Mouse (Mus musculus): Measurements from ENCODE around the gene Rnase4. TPM values are rescaled to one million over a fixed set of nuclear protein-coding genes. Genes with fewer than 3 reads are reported as not detected.
A peak's percentile ranks its signal among the peaks of the same experiment; 100 is the strongest.

Gene Rnase4
- polyA plus RNA-seq, 2 experiments = 12.8 to 20.2 TPM

DNA sequence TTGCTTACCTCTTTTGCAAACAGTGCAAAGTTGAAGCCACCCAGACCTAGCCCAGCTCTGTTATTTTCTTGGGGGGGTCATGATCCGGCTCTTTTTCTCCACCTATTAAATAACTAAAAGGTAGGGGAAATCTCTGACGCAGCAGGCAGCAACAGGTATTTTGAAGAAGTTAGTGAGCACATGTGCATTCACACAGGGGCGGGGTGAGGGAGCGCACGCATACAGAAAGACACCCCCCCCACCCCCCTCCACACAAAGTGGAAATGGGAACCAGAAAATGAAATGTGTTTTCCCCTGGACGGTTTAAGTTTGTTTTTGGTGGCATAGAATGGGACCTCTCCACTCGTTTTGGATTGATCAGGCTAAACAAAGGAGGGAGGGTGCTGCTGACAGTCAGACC, 7.1 kb upstream of the Rnase4 start:
- H3K4me2 ChIP-seq (ENCODE audit: low read depth) = peak overlapping the region; percentile 72
- no peak overlapping the region for H3K9ac ChIP-seq (replicated peaks)
- H3K9me3 ChIP-seq (ENCODE audit: control insufficient read depth, low read length) = no peaks in the 10 kb centered on the region
- 8% methylated on average over 7 of the region's 7 CpGs for WGBS (ENCODE audit: insufficient replicate concordance)
- H3K36me3 ChIP-seq (replicated peaks; ENCODE audit: control insufficient read depth, insufficient read depth, low read depth) = no peaks in the 10 kb centered on the region
- H3K27me3 ChIP-seq (ENCODE audit: control insufficient read depth, insufficient read depth, low read length) = peaks cover 6% of the 10 kb centered on the region
- peaks cover 25 to 34% of the 10 kb centered on the region in 2 experiments for H3K4me1 ChIP-seq (replicated peaks; ENCODE audit: control insufficient read depth in 2 of 2, insufficient read depth in 2 of 2, low read length in 1 of 2)
- no peak overlapping the region for H3K27ac ChIP-seq
- ATAC-seq (ENCODE audit: insufficient read depth) (no peak), DNase-seq (ENCODE audit: low read depth in 3 of 3, low spot score in 3 of 3) (no peak)
- H3K4me3 ChIP-seq (ENCODE audit: insufficient read depth in 1 of 2, low read depth in 2 of 2, low read length in 2 of 2) = peak overlapping the region; percentile 54 to 82
- TF ChIP-seq CTCF (IDR thresholded peaks at IDR 0.05; ENCODE audit: low read depth) (no peak), EP300 (IDR thresholded peaks at IDR 0.05; ENCODE audit: low read depth) (no peak)

DNA sequence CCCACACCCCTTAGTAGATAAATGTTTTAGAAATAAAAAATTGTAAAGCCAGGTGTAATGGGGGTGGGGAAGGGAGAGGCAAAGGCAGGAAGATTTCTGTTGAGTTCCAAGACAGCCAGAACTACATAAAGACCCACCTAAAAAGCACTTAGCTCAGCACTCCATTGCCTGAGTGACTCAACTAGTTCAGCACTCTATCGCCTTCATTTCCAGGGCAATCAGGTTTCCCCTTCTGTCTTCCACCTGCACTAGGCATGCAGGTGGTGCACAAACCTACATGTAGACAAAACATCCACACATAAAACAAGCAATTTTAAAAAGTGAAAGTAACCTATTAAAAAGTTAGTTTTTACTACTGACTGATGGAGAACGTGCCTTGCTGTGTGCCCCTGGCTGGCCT, 5.8 kb upstream of the Rnase4 start:
- Histone ChIP-seq H3K27me3 (ENCODE audit: control insufficient read depth, insufficient read depth, low read length) (peaks cover 6% of the 10 kb centered on the region), H3K4me3 (ENCODE audit: insufficient read depth in 1 of 2, low read depth in 2 of 2, low read length in 2 of 2) (no peak overlapping the region), H3K9ac (replicated peaks) (peak overlapping the region; percentile 18; the same call in 1 of the 2 replicates), H3K4me2 (ENCODE audit: low read depth) (peak overlapping the region; percentile 72), H3K4me1 (replicated peaks; ENCODE audit: control insufficient read depth in 2 of 2, insufficient read depth in 2 of 2, low read length in 1 of 2) (peaks cover 25 to 34% of the 10 kb centered on the region in 2 experiments), H3K36me3 (replicated peaks; ENCODE audit: control insufficient read depth, insufficient read depth, low read depth) (no peaks in the 10 kb centered on the region), H3K9me3 (ENCODE audit: control insufficient read depth, low read length) (no peaks in the 10 kb centered on the region), H3K27ac (no peak overlapping the region)
- DNase-seq (ENCODE audit: low read depth in 3 of 3, low spot score in 3 of 3) (no peak), ATAC-seq (ENCODE audit: insufficient read depth) (no peak)
- TF ChIP-seq CTCF (IDR thresholded peaks at IDR 0.05; ENCODE audit: low read depth) = no peak
- TF ChIP-seq EP300 (IDR thresholded peaks at IDR 0.05; ENCODE audit: low read depth) = no peak
- 73% methylated on average over 2 of the region's 2 CpGs for WGBS (ENCODE audit: insufficient replicate concordance)

DNA sequence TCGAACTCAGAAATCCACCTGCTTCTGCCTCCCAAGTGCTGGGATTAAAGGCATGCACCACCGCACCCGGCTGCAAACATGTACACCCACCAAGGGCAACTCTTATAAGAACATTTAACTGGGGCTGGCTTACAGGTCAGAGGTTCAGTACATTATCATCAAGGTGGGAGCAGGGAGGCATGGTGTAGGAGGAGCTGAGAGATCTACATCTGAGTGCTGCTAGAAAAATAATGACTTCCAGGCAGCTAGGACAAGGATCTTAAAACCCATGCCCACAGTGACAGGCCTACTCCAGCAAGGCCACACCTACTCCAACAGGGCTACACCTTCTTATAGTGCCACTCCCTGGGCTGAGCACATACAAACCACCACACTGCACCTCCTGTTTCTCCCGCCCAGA, 5.0 kb upstream of the Rnase4 start:
- WGBS (ENCODE audit: insufficient replicate concordance) = 63% methylated on average over 4 of the region's 4 CpGs
- Histone ChIP-seq H3K4me1 (replicated peaks; ENCODE audit: control insufficient read depth in 2 of 2, insufficient read depth in 2 of 2, low read length in 1 of 2) (peaks cover 25 to 34% of the 10 kb centered on the region in 2 experiments), H3K9ac (replicated peaks) (no peak overlapping the region), H3K4me3 (ENCODE audit: insufficient read depth in 1 of 2, low read depth in 2 of 2, low read length in 2 of 2) (no peak overlapping the region), H3K36me3 (replicated peaks; ENCODE audit: control insufficient read depth, insufficient read depth, low read depth) (no peaks in the 10 kb centered on the region), H3K27ac (no peak overlapping the region), H3K9me3 (ENCODE audit: control insufficient read depth, low read length) (no peaks in the 10 kb centered on the region), H3K4me2 (ENCODE audit: low read depth) (no peak overlapping the region), H3K27me3 (ENCODE audit: control insufficient read depth, insufficient read depth, low read length) (peaks cover 6% of the 10 kb centered on the region)
- ATAC-seq (ENCODE audit: insufficient read depth) (no peak), DNase-seq (ENCODE audit: low read depth in 3 of 3, low spot score in 3 of 3) (no peak)
- no peak for TF ChIP-seq EP300 (IDR thresholded peaks at IDR 0.05; ENCODE audit: low read depth)
- TF ChIP-seq CTCF (IDR thresholded peaks at IDR 0.05; ENCODE audit: low read depth) = no peak

DNA sequence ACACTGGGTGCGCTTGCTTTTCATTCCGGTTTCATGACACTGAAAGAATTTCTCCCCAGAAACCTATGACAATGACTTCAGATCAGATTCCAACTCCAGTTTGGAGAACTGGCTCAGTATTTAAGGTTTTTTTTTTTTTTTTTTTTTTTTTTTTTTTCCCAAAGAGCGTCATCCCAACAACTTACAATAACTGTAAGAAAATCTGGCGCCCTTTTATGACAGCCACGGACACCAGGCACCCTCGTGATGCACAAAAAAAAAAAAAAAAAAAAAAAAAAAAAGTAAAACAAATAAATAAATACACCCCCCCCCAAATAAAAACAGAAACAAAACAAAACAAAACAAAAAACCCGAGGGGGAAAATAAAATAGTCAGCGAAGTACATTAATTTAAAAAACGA, 3.1 kb upstream of the Rnase4 start:
- Histone ChIP-seq H3K4me3 (ENCODE audit: insufficient read depth in 1 of 2, low read depth in 2 of 2, low read length in 2 of 2) (peak overlapping the region in 1 of 2 experiments; percentile 60; a peak in 3 of 4 replicates), H3K4me1 (replicated peaks; ENCODE audit: control insufficient read depth in 2 of 2, insufficient read depth in 2 of 2, low read length in 1 of 2) (peaks cover 32 to 43% of the 10 kb centered on the region in 2 experiments), H3K9ac (replicated peaks) (no peak overlapping the region), H3K9me3 (ENCODE audit: control insufficient read depth, low read length) (no peaks in the 10 kb centered on the region), H3K27ac (no peak overlapping the region), H3K36me3 (replicated peaks; ENCODE audit: control insufficient read depth, insufficient read depth, low read depth) (no peaks in the 10 kb centered on the region), H3K27me3 (ENCODE audit: control insufficient read depth, insufficient read depth, low read length) (peaks cover 6% of the 10 kb centered on the region), H3K4me2 (ENCODE audit: low read depth) (peak overlapping the region; percentile 96)
- ATAC-seq (ENCODE audit: insufficient read depth) (no peak), DNase-seq (ENCODE audit: low read depth in 3 of 3, low spot score in 3 of 3) (no peak)
- TF ChIP-seq CTCF (IDR thresholded peaks at IDR 0.05; ENCODE audit: low read depth) = no peak
- TF ChIP-seq EP300 (IDR thresholded peaks at IDR 0.05; ENCODE audit: low read depth) = no peak
- 14% methylated on average over 9 of the region's 9 CpGs for WGBS (ENCODE audit: insufficient replicate concordance)

DNA sequence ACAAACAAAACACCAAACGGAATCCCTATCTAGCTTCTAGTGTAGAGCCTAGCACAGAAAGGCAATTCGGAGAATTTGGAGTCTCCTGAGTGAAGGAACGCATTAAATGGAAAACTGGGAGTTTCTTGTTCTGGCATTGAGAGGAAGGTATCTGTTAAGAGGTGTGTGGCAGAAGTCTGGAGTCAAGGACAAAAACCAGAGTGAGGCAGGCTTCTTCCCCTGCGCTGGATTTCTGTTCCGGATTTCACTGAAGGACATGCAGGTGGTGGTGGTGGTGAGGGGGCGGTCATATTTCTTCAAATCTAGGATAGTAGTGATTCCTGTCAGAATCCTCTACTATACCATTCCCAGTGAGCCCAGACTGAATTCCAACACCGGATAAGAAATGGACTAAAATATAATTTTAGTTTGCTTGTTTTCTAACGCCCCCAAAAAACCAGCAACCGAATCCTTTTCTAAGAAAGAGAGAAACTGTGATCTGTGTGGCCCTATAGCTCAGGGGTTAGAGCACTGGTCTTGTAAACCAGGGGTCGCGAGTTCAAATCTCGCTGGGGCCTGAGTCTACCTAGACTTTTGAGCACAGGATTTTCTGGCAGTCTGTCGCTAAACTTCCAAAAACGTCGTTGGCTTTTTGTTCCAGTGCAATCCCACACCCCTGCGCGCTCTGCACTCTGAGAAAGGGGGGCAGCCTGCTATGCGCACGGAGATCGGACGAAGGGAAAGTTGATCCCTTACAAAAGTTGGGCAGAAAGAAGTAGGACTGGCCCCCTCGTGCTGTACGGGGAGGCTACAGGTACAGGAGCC, 2.5 kb upstream of the Rnase4 start:
- Histone ChIP-seq H3K4me3 (ENCODE audit: insufficient read depth in 1 of 2, low read depth in 2 of 2, low read length in 2 of 2) (peak overlapping the region; percentile 60 to 72), H3K36me3 (replicated peaks; ENCODE audit: control insufficient read depth, insufficient read depth, low read depth) (no peaks in the 10 kb centered on the region), H3K4me1 (replicated peaks; ENCODE audit: control insufficient read depth in 2 of 2, insufficient read depth in 2 of 2, low read length in 1 of 2) (peaks cover 32 to 40% of the 10 kb centered on the region in 2 experiments), H3K4me2 (ENCODE audit: low read depth) (peak overlapping the region; percentile 96), H3K9ac (replicated peaks) (peak overlapping the region; percentile 73), H3K27ac (peak overlapping the region; percentile 66), H3K9me3 (ENCODE audit: control insufficient read depth, low read length) (no peaks in the 10 kb centered on the region), H3K27me3 (ENCODE audit: control insufficient read depth, insufficient read depth, low read length) (peaks cover 2% of the 10 kb centered on the region)
- TF ChIP-seq EP300 (IDR thresholded peaks at IDR 0.05; ENCODE audit: low read depth) (no peak), CTCF (IDR thresholded peaks at IDR 0.05; ENCODE audit: low read depth) (no peak)
- WGBS (ENCODE audit: insufficient replicate concordance) = under 1% methylated on average over 23 of the region's 23 CpGs
- peak; percentile 65 to 69 (median 69) for DNase-seq (ENCODE audit: low read depth in 3 of 3, low spot score in 3 of 3)
- peak; percentile 51 for ATAC-seq (ENCODE audit: insufficient read depth)

All from liver, embryonic 14.5 days (tissue).